Mouse (Mus musculus) forebrain, embryonic 13.5 days (tissue): ENCODE measurements around the gene 1110051M20Rik. TPM values are rescaled to one million over a fixed set of nuclear protein-coding genes. Genes with fewer than 3 reads are reported as not detected.

Experiments used
- ATAC-seq: fragments of 200-750 bp; cut with Nextera tagmentation; 2 replicates; pipeline ENCODE4 v1.8.0; 2017
- H3K27ac ChIP-seq: fragments of 300-500 bp; sonication (generic); 2 replicates; pipeline ENCODE4 v1.5.1; 2015; ENCODE audit warnings: inconsistent platforms, mild to moderate bottlenecking, moderate library complexity
- H3K27me3 ChIP-seq: fragments of 300-500 bp; sonication (generic); 2 replicates; pipeline ENCODE4 v1.6.1; 2015; ENCODE audit warnings: mild to moderate bottlenecking, inconsistent platforms
- H3K36me3 ChIP-seq: fragments of 300-500 bp; sonication (generic); 2 replicates; pipeline ENCODE4 v1.6.1; 2015; ENCODE audit warnings: mild to moderate bottlenecking, inconsistent platforms; ENCODE audit not compliant: poor library complexity, severe bottlenecking
- H3K4me1 ChIP-seq: fragments of 300-500 bp; sonication (generic); 2 replicates; pipeline ENCODE4 v1.6.1; 2015; ENCODE audit warnings: inconsistent platforms
- H3K4me2 ChIP-seq: fragments of 300-500 bp; sonication (generic); 2 replicates; pipeline ENCODE4 v1.6.1; 2015; ENCODE audit warnings: inconsistent platforms, mild to moderate bottlenecking, moderate library complexity
- H3K4me3 ChIP-seq: fragments of 300-500 bp; sonication (generic); 2 replicates; pipeline ENCODE4 v1.5.1; 2015; ENCODE audit warnings: mild to moderate bottlenecking, inconsistent platforms
- H3K9ac ChIP-seq: fragments of 300-500 bp; sonication (generic); 2 replicates; pipeline ENCODE4 v1.6.1; 2015; ENCODE audit warnings: mild to moderate bottlenecking, inconsistent platforms
- H3K9me3 ChIP-seq: fragments of 300-500 bp; sonication (generic); replicated peaks from 2 replicates; pipeline ENCODE4 v1.6.1; 2016; ENCODE audit warnings: inconsistent platforms
- WGBS: fragments of 180-500 bp; shearing (Covaris S2); methylation state at CpG from one replicate; pipeline ENCODE4 v1.1.7; 2015; 5-methylcytosine and 5-hydroxymethylcytosine counted together
- polyA plus RNA-seq: library from polyadenylated mRNA; unstranded; fragments of >200 nt; fragmentation: Nextera tagmentation; extraction: Ambion mirVana; gene quantifications from 2 replicates; pipeline ENCODE4 v1.2.1, GENCODE M21; 2015

The 1110051M20Rik gene
- polyA plus RNA-seq, 1 experiment from 2014 or later: 137 TPM

DNA sequence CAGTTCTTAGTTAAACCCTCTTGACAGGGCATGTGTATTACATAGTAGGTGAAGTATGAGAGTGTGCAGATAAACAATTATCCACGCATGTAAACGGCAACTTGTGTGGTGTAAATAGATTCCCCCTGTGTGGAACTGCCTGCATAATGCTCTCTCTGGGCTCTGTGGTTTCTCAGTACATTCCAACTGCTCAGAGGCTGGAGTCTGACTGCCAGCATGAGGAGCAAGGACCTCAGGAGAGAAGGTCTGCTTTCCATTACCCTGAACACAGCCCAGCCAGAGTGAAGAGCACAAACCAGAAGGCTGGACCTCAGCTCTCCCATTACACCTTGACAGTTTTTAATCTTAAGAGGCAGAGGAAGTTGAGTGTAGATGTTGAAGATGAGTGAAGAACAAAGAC, 33.0 kb downstream of the 1110051M20Rik start:
- ATAC-seq: no peak
- no peaks in the 10 kb centered on the region for H3K27me3 ChIP-seq
- no peak overlapping the region for H3K4me3 ChIP-seq
- peaks cover 4% of the 10 kb centered on the region; the same call in 1 of the 2 replicates for H3K4me1 ChIP-seq
- H3K27ac ChIP-seq: no peak overlapping the region
- no peak overlapping the region for H3K9ac ChIP-seq
- H3K4me2 ChIP-seq: no peak overlapping the region
- 73% methylated on average over 2 of the region's 2 CpGs for whole genome bisulfite sequencing
- no peaks in the 10 kb centered on the region for H3K36me3 ChIP-seq
- no peaks in the 10 kb centered on the region for H3K9me3 ChIP-seq

DNA sequence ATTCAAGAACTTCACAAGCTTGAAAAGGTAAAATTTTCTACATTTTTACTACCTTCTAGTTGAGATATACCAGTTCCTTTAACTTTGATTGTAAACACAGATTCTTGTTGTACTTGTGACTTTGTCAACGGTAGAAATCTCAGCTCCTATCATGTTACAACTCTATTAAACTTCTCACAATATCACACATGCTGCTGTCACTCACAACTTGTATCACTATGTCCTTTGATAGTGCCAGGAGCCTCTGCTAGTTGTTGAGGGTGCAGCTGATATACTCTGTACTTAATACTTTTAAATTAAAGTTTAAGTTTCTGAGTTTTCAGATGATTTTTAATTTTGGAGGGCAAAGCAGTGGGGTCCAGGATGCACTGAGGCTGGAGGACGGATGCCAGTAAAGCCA, 36.5 kb downstream of the 1110051M20Rik start:
- no peak overlapping the region for H3K4me3 ChIP-seq
- no peaks in the 10 kb centered on the region for H3K9me3 ChIP-seq
- no peak overlapping the region for H3K9ac ChIP-seq
- no peaks in the 10 kb centered on the region for H3K36me3 ChIP-seq
- no peak for ATAC-seq
- no peak overlapping the region for H3K27ac ChIP-seq
- no peak overlapping the region for H3K4me2 ChIP-seq
- H3K27me3 ChIP-seq: peaks cover 16% of the 10 kb centered on the region; the same call in 1 of the 2 replicates
- WGBS: 93% methylated on average over 2 of the region's 2 CpGs
- H3K4me1 ChIP-seq: peaks cover 4% of the 10 kb centered on the region; the same call in 1 of the 2 replicates

DNA sequence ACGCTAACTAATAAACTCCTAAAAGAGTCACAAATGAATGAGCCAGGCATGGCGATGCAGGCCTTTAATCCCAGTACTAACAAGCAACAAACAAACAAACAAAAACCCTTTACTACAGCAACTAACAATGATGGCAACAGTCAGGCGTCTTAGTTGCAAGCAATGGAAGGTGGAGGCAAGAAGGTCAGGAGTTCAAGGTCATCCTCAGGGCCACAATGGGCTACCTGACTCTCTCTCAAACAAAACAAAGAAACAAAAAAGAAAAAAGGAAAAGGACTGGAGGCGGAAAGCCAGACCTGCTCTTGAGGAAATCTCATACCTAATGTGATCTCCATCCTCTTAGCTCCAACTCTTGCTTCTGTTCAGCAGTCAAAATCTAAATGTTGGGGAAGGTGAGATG, 39.4 kb downstream of the 1110051M20Rik start:
- 78% methylated on average over 4 of the region's 4 CpGs for WGBS
- ATAC-seq: no peak
- H3K27ac ChIP-seq: no peak overlapping the region
- H3K27me3 ChIP-seq: peaks cover 18% of the 10 kb centered on the region; the same call in 1 of the 2 replicates
- no peak overlapping the region for H3K9ac ChIP-seq
- no peaks in the 10 kb centered on the region for H3K36me3 ChIP-seq
- no peak overlapping the region for H3K4me2 ChIP-seq
- H3K4me3 ChIP-seq: no peak overlapping the region
- peaks cover 13% of the 10 kb centered on the region for H3K4me1 ChIP-seq
- H3K9me3 ChIP-seq: no peaks in the 10 kb centered on the region

DNA sequence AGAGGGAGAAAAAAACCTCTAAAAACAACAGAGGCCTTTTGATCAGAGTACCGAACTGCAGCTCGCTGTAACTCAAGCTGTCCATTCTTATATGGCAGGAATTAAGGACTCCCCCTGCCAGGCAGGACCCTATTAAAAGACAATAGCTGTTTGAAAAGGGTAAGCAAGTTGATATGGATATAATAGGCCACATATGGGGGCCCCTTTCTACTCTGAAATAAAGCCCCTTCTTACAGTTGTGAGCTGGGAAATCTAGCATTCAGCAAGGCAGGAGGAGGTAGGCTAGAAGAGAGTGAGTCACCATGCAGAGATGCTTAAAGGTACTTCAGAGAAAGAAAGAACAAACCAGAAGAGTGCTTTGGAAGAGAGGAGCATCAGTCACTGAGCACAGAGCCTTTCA, 44.8 kb downstream of the 1110051M20Rik start:
- Histone ChIP-seq H3K27ac (peak overlapping the region; percentile 84), H3K4me3 (no peak overlapping the region), H3K36me3 (no peaks in the 10 kb centered on the region), H3K4me2 (peak overlapping the region; percentile 8), H3K9me3 (no peaks in the 10 kb centered on the region), H3K9ac (no peak overlapping the region), H3K4me1 (peaks cover 32% of the 10 kb centered on the region), H3K27me3 (peaks cover 27% of the 10 kb centered on the region)
- ATAC-seq: peak; percentile 93
- 3% methylated on average over 2 of the region's 2 CpGs for WGBS

DNA sequence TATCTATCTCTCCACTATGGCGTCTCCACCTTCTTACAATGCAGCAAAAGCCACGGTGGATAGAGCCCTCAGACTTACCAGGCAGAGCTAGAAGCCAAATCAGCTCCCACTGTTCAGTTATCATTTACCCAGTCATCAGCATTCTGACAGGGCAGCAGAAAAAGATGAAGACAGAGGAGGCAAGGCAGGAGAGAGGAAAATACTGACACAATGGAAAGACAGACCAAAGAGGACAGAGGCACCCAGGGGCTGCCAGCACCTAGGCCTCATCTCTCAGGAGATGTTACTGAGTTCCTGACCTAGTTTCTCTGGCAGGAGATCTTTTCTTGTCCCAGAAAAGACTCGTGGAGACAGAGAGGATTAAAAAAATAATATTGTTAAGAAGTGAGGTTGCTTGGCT, 45.3 kb downstream of the 1110051M20Rik start:
- Histone ChIP-seq H3K27me3 (peaks cover 26% of the 10 kb centered on the region), H3K9me3 (no peaks in the 10 kb centered on the region), H3K4me2 (peak overlapping the region; percentile 8; the same call in 1 of the 2 replicates), H3K4me3 (no peak overlapping the region), H3K4me1 (peaks cover 32% of the 10 kb centered on the region), H3K27ac (peak overlapping the region; percentile 84), H3K9ac (no peak overlapping the region), H3K36me3 (no peaks in the 10 kb centered on the region)
- 12% methylated on average over 3 of the region's 3 CpGs for WGBS
- peak; percentile 28 for ATAC-seq

DNA sequence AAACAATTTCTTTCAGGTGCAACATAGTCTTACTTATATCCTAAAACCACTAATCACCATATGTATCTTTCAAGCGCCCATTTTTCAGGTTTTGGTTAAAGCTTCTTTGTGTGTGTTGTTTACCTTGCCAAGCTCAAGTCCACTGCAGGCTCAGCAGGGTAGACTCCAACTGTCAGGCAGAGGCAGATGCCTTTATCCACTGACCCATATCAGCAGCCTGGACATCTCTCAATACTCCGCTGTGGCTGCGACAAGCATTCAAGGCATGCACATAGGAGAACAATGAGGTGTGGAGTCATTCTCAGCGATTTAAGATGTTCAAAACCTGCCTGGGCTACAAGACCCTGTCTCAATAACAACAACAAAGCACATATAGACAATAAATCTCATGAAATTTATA, 50.4 kb downstream of the 1110051M20Rik start:
- Histone ChIP-seq H3K4me2 (no peak overlapping the region), H3K9ac (no peak overlapping the region), H3K9me3 (no peaks in the 10 kb centered on the region), H3K36me3 (no peaks in the 10 kb centered on the region; the same call in 1 of the 2 replicates), H3K4me1 (peaks cover 9% of the 10 kb centered on the region), H3K27ac (no peak overlapping the region), H3K4me3 (no peak overlapping the region), H3K27me3 (peaks cover 15% of the 10 kb centered on the region)
- ATAC-seq: no peak
- WGBS: 58% methylated on average over 4 of the region's 4 CpGs

DNA sequence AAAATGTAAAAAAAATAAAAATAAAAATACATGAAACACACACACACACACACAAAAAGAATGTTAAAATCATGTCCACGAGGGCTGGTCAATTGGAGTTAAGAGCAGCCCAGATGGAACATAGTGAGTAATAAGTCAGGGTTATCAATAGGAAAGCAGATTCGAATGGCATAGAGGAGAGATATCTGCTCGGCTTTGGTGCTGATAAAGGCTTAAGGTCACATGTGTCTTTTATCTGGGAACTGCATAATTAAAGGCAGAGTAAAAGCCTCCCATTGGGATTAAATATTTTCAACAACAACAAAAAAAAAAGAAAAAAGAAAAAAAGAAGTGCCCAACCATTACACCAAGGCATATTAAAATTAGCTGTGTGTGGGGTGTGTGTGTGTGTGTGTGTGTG, 55.8 kb downstream of the 1110051M20Rik start:
- no peak overlapping the region for H3K27ac ChIP-seq
- H3K4me3 ChIP-seq: no peak overlapping the region
- no peaks in the 10 kb centered on the region; the same call in 1 of the 2 replicates for H3K36me3 ChIP-seq
- H3K9ac ChIP-seq: no peak overlapping the region
- no peaks in the 10 kb centered on the region for H3K4me1 ChIP-seq
- no peaks in the 10 kb centered on the region for H3K27me3 ChIP-seq
- no peaks in the 10 kb centered on the region for H3K9me3 ChIP-seq
- no peak for ATAC-seq
- H3K4me2 ChIP-seq: no peak overlapping the region
- WGBS: 50% methylated on average over 3 of the region's 3 CpGs

DNA sequence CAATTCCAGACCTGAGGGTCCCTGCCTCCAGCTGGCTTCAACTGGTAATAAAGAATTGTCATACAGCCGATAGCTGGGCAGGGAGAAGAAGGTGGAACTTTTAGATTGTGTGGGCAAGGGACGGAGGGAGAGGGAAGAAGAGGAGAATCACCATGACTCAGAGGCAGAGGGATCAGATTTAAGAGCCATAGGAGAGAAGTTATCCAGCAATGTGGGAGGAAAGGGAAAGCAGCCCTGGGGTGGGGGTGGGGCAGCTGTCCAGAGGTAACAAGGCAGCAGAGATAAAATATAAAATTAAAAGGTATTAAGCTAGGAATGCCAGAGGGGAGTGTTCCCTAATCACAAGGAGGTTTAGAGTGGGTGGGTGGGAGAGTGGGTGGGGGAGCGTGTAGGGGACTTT, 56.2 kb downstream of the 1110051M20Rik start:
- no peak overlapping the region for H3K4me3 ChIP-seq
- no peak overlapping the region for H3K9ac ChIP-seq
- no peaks in the 10 kb centered on the region for H3K4me1 ChIP-seq
- WGBS: 66% methylated on average over 3 of the region's 3 CpGs
- H3K9me3 ChIP-seq: no peaks in the 10 kb centered on the region
- no peak overlapping the region for H3K4me2 ChIP-seq
- H3K27me3 ChIP-seq: no peaks in the 10 kb centered on the region
- no peaks in the 10 kb centered on the region for H3K36me3 ChIP-seq
- no peak for ATAC-seq
- no peak overlapping the region for H3K27ac ChIP-seq

DNA sequence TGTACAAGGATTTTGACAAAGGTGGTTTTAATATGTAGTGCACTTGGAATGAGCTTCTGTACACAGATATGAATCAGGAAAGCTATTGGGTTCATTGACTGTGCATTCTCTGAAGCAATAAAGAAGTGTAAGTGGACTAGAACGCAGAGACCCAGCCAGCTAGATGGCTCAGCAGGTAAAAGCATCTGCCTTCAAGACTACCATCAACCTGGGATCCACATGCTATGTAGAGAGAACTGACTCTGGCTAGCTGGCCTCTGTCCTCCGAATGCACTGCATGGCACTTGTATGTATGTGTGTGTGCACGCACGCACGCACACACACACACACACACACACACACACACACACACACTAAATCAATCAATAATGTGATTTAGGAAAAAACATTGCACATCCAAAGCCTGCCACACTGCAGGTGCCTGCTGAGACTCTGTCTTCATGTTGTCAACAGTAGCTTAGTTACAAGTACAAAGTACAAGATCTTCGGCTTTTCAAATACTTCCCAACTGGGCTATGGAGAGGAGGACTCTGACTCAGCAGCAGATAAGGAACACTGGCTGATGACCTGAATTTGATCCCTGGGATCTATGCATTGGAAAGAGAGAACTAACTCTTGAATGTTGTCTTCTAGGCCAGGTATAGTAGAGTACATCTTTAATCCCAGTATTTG, 57.1 kb downstream of the 1110051M20Rik start:
- H3K9ac ChIP-seq: no peak overlapping the region
- H3K36me3 ChIP-seq: no peaks in the 10 kb centered on the region
- WGBS: 96% methylated on average over 6 of the region's 6 CpGs

DNA sequence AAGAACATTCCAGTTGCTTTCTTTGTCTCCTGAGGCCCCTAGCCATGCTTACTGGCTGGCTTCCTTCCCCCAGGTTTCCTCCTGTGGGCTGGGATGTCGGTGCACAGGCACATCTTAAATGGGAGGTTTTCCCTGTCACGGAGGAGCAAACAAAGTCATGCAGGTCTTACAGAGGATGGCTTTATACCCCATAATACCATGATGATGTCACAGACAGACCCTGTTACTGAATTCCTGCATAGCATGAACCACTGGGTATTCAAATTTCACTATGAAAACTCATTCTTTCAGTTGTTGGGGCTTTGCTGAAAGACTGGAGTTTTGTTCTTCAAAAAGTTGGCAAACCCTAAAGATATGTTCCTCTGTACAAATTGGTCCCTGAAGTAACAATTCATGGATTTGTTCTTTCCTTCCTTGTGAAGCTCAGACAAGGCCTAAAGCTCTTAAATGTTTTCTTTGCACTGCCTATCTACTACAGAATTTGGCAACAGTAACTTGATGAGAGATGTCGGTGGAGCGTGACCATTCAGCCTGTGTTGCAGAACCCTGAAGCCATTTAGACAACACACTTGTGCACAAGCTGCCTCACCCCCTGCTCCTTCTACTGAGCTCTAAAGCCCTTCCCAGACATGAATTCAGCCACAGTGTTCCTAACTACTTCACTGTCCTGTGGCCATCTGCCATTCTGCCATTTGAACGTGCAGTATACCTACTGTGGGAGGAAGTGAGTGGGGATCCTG, 57.8 kb downstream of the 1110051M20Rik start:
- no peak overlapping the region for H3K4me2 ChIP-seq
- no peaks in the 10 kb centered on the region for H3K27me3 ChIP-seq
- H3K9me3 ChIP-seq: no peaks in the 10 kb centered on the region
- no peak overlapping the region for H3K9ac ChIP-seq
- no peaks in the 10 kb centered on the region for H3K4me1 ChIP-seq
- ATAC-seq: no peak
- no peaks in the 10 kb centered on the region for H3K36me3 ChIP-seq
- WGBS: 69% methylated on average over 5 of the region's 5 CpGs
- no peak overlapping the region for H3K27ac ChIP-seq
- H3K4me3 ChIP-seq: no peak overlapping the region

More for the DNA sequence above, 57.1 kb downstream of the 1110051M20Rik start:
- ATAC-seq: no peak
- Histone ChIP-seq H3K4me1 (no peaks in the 10 kb centered on the region), H3K27ac (no peak overlapping the region), H3K27me3 (no peaks in the 10 kb centered on the region), H3K4me2 (no peak overlapping the region), H3K4me3 (no peak overlapping the region), H3K9me3 (no peaks in the 10 kb centered on the region)

DNA sequence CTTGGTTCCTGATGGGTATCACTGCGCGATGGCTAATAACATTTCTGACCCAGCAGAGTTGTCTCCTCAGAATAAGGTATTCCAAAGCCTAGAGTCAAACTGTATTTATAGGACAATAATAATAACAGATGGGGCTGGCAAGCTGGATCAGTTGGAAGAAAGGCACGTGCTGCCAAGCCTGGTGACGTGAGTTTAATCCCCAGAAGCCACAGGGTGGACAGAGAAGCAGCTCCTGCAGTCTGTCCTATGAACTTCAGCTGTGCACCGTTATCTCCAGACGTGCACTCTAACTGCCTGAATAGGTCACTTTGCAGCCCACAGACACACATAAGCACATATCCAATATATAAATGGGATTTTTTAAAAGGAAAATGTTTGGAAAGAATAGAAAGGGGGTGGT, 61.2 kb downstream of the 1110051M20Rik start:
- Histone ChIP-seq H3K4me2 (no peak overlapping the region), H3K36me3 (peaks cover 14% of the 10 kb centered on the region), H3K9ac (no peak overlapping the region), H3K9me3 (no peaks in the 10 kb centered on the region), H3K4me3 (no peak overlapping the region), H3K27ac (no peak overlapping the region), H3K4me1 (no peaks in the 10 kb centered on the region), H3K27me3 (no peaks in the 10 kb centered on the region)
- no peak for ATAC-seq
- WGBS: 80% methylated on average over 6 of the region's 6 CpGs

DNA sequence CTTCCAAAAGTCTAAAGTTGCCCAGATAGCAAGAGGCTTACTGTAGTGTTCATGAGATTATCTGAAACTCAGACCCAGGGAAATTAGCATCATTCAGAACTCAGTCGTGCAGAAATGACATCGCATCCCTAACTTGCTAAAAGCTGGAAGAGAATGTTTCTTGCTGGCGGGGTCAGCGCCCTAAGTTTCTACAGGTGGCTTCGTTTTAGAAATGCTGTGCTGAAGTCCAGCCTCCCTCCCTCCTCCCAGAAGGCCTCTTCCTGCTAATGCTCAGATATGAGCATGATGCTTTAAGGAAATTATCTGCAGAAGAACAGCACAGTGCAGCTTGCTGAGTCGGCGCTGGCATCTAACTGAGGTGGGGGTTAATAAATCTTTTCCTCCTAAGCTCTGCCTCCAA, 67.5 kb downstream of the 1110051M20Rik start:
- H3K4me1 ChIP-seq: peaks cover 8% of the 10 kb centered on the region
- 27% methylated on average over 7 of the region's 7 CpGs for WGBS
- no peaks in the 10 kb centered on the region for H3K9me3 ChIP-seq

More for the DNA sequence above, 67.5 kb downstream of the 1110051M20Rik start:
- Histone ChIP-seq H3K9ac (no peak overlapping the region), H3K4me3 (no peak overlapping the region), H3K36me3 (peaks cover 14% of the 10 kb centered on the region), H3K27ac (no peak overlapping the region), H3K4me2 (no peak overlapping the region), H3K27me3 (no peaks in the 10 kb centered on the region)
- no peak for ATAC-seq
